Mouse (Mus musculus) bone marrow, adult 2 months (tissue): ENCODE data around the gene Arpc5l.

Experiments used
- CTCF ChIP-seq: fragments of 200-500 bp; IDR thresholded peaks from 2 replicates; pipeline ENCODE4 v1.5.1; 2011; ENCODE audit warnings: low read length, control low read depth; ENCODE audit not compliant: control insufficient read depth, insufficient read depth
- POLR2A ChIP-seq: fragments of 200-500 bp; IDR thresholded peaks from 2 replicates; pipeline ENCODE4 v1.6.1; 2011; ENCODE audit warnings: low read depth, mild to moderate bottlenecking, control low read depth, low read length, borderline replicate concordance; ENCODE audit not compliant: control insufficient read depth

GRCm38 (mm10) chr2:39064687-39065399 lies 59.7 kb downstream of the Arpc5l start:
- TF ChIP-seq POLR2A: no peak
- TF ChIP-seq CTCF: no peak
